Comparison of ENCODE assay signal across 31 mouse cellular contexts in genomic region chr7:122337302-122337701, GRCm38 (mm10).
"Had no signal": no experiment of that assay in that cellular context is flagged by ENCODE, and none has a peak within 500 bp of the region (broad histone marks: within the 10 kb centered on the region; RNA-seq: fewer than 3 reads in every experiment).

No protein-coding gene starts in this region.

- H3K27me3 ChIP-seq: heart, embryonic 12.5 days; heart, embryonic 13.5 days; heart, embryonic 15.5 days; hindbrain, embryonic 12.5 days; hindbrain, embryonic 15.5 days; intestine, embryonic 15.5 days; kidney, embryonic 15.5 days had no signal

- H3K4me2 ChIP-seq: heart, embryonic 11.5 days; heart, embryonic 12.5 days; heart, embryonic 13.5 days; heart, embryonic 15.5 days; hindbrain, embryonic 12.5 days; hindbrain, embryonic 14.5 days; hindbrain, embryonic 15.5 days; intestine, embryonic 15.5 days; kidney, embryonic 15.5 days had no signal

- H3K9me3 ChIP-seq: heart, embryonic 10.5 days; heart, embryonic 12.5 days; heart, embryonic 13.5 days; heart, embryonic 15.5 days; hindbrain, embryonic 10.5 days; hindbrain, embryonic 12.5 days; hindbrain, embryonic 15.5 days; intestine, embryonic 15.5 days; kidney, embryonic 15.5 days had no signal

- H3K9ac ChIP-seq: heart, embryonic 12.5 days; heart, embryonic 13.5 days; heart, embryonic 15.5 days; hindbrain, embryonic 12.5 days; hindbrain, embryonic 14.5 days; hindbrain, embryonic 15.5 days; intestine, embryonic 15.5 days; kidney, embryonic 15.5 days had no signal

- H3K36me3 ChIP-seq: heart, embryonic 10.5 days; heart, embryonic 12.5 days; heart, embryonic 13.5 days; heart, embryonic 15.5 days; hindbrain, embryonic 10.5 days; hindbrain, embryonic 12.5 days; hindbrain, embryonic 15.5 days; intestine, embryonic 15.5 days; kidney, embryonic 15.5 days had no signal

- H3K4me3 ChIP-seq: heart, embryonic 10.5 days; heart, embryonic 12.5 days; heart, embryonic 13.5 days; heart, embryonic 15.5 days; hindbrain, embryonic 10.5 days; hindbrain, embryonic 12.5 days; hindbrain, embryonic 15.5 days; intestine, embryonic 15.5 days; kidney, embryonic 15.5 days; layer of hippocampus, adult 2 months had no signal

- H3K4me1 ChIP-seq: heart, embryonic 10.5 days; heart, embryonic 13.5 days; heart, embryonic 15.5 days; hindbrain, embryonic 10.5 days; intestine, embryonic 15.5 days; kidney, embryonic 15.5 days had no signal

- ATAC-seq: inflammation-experienced regulatory T-cells, adult 6 months; intestine, embryonic 15.5 days; intestine, embryonic 16.5 days; intestine, postnatal 0 days had no signal

- H3K27ac ChIP-seq: heart, embryonic 10.5 days; heart, embryonic 13.5 days; heart, embryonic 15.5 days; hindbrain, embryonic 10.5 days; hindbrain, embryonic 12.5 days; hindbrain, embryonic 14.5 days; hindbrain, embryonic 15.5 days; intestine, embryonic 15.5 days; kidney, embryonic 15.5 days; kidney, postnatal 0 days had no signal

- DNase-seq: heart, postnatal 10 days; heart, postnatal 14 days; heart, postnatal 36 days; heart, postnatal 4 days; kidney, adult 11 months; kidney, adult 18-20 months; kidney, adult 2 months; kidney, adult 8-10 months; kidney, adult 9 months; kidney, postnatal 10 days; kidney, postnatal 14 days; kidney, postnatal 25 days; kidney, postnatal 36 days; layer of hippocampus, adult 9-11 months; layer of hippocampus, postnatal 36 days had no signal
